Mouse (Mus musculus) bone marrow macrophage, adult 2 months (primary cell): ENCODE data around the gene Lhfpl3. TPM values are rescaled to one million over a fixed set of nuclear protein-coding genes. Genes with fewer than 3 reads are reported as not detected.
"Not testable (repeated sequence)": the region's sequence is repeated elsewhere in the genome, so short reads cannot be mapped to it uniquely, and the experiment has no call there.

Source experiments
- H3K27ac ChIP-seq: 2 replicates; pipeline ENCODE4 v1.5.1; 2012; ENCODE audit warnings: low read depth, low read length; ENCODE audit not compliant: insufficient read depth
- H3K4me1 ChIP-seq: 2 replicates; pipeline ENCODE4 v1.6.1; 2012; ENCODE audit warnings: low read length; ENCODE audit not compliant: control insufficient read depth, insufficient read depth
- H3K4me3 ChIP-seq: 2 replicates; pipeline ENCODE4 v1.5.1; 2012; ENCODE audit warnings: mild to moderate bottlenecking, low read length, moderate library complexity; ENCODE audit not compliant: insufficient read depth
- CTCF ChIP-seq: IDR thresholded peaks from 2 replicates; pipeline ENCODE4 v1.5.1; 2012; ENCODE audit warnings: low read depth, mild to moderate bottlenecking, low read length, moderate library complexity
- POLR2A ChIP-seq: IDR thresholded peaks from 2 replicates; pipeline ENCODE4 v1.6.1; 2012; ENCODE audit warnings: mild to moderate bottlenecking, low read depth, low read length, borderline replicate concordance
- polyA plus RNA-seq: library from polyadenylated mRNA; stranded (reverse); fragments of >200 nt; gene quantifications from 2 replicates; pipeline ENCODE4 v1.2.4, GENCODE M21; 2012; ENCODE audit not compliant: missing spikeins, insufficient read depth, insufficient read length

The Lhfpl3 gene
- not detected in 2 replicates for polyA plus RNA-seq

- Histone ChIP-seq H3K4me3 (peak within 1 kb of the TSS; percentile 4; the same call in 1 of the 2 replicates), H3K4me1 (no peaks in the 10 kb centered on the region), H3K27ac (no peak within 1 kb of the TSS)
- TF ChIP-seq POLR2A (no peak), CTCF (no peak)
These were observed at the start of gene Lhfpl3 for GRCm38 (mm10) chr5:22745885-22746532. Lhfpl3 (plus strand) TSS chr5:22746059.

DNA sequence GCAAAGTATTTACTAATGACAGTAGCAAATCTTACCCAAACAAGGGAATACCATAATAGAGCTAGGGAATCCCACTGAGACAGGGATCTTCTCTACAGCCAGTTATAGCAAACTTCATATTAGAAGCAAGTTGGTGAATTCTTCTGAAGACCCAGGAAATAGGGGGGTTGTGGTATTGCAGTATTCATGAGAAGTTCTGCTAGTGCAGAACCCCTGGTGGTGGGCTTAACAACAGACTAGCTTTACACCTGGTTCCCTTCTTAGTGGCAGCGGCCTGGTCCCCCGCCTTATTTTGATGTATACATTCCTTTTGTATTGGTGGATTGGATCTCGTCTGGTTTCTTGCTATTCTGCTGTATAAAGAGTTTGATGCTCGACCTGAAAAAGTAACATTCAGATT lies 39.6 kb upstream of the Lhfpl3 start:
- H3K4me3 ChIP-seq, H3K4me1 ChIP-seq: not testable (repeated sequence)

DNA sequence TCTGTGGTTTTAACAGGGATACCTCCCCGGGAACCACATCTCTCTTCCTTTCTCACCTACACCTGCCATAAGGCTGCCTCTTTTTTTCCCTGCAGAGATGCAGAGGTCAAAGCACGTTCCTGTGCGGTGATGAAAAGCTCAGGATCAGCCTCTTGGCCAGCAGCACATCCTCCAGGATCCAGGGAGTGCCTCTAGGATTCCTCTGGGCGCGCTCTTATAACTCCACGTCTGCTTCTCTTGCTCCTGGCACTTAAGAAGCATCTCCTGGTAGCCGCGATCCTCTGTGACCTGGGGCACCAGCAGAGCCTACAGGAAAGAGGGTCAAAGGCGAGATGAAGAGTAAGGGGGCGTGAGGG lies 352 bp upstream of the Lhfpl3 start:
- Histone ChIP-seq H3K27ac (no peak overlapping the region), H3K4me3 (no peak overlapping the region), H3K4me1 (no peaks in the 10 kb centered on the region)
- TF ChIP-seq POLR2A (no peak), CTCF (no peak)

More for the DNA sequence above, 39.6 kb upstream of the Lhfpl3 start:
- H3K27ac ChIP-seq = not testable (repeated sequence)

DNA sequence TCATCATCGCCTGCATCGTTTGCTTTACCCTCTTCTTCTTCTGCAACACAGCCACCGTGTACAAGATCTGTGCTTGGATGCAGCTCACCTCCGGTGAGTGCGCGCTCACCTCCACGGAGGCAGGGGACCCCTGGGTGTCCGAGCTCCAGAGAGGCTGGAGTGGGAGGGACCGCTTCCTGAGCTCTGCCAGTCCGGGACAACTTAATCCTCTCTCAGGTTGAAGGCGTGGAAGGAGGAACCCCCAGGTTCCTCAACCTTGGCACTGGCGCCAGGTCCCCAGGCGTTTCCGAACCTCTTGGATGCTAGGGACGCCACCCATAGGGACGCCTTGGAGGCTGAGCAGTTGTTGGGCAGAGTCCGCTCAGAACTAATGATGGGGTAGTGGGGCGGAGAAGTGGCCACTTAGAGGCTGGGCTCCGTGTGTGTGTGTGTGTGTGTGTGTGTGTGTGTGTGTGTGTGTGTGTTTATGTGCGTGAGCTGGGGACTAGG lies 718 bp downstream of the Lhfpl3 start:
- H3K27ac ChIP-seq = no peak overlapping the region
- H3K4me3 ChIP-seq = no peak overlapping the region
- no peaks in the 10 kb centered on the region for H3K4me1 ChIP-seq
- TF ChIP-seq CTCF = no peak
- no peak for TF ChIP-seq POLR2A

- Histone ChIP-seq H3K4me3 (no peak overlapping the region), H3K27ac (no peak overlapping the region), H3K4me1 (no peaks in the 10 kb centered on the region)
- TF ChIP-seq CTCF (no peak), POLR2A (no peak)
These were observed 1.4 kb downstream of the Lhfpl3 start for GRCm38 (mm10) chr5:22747305-22747704.

DNA sequence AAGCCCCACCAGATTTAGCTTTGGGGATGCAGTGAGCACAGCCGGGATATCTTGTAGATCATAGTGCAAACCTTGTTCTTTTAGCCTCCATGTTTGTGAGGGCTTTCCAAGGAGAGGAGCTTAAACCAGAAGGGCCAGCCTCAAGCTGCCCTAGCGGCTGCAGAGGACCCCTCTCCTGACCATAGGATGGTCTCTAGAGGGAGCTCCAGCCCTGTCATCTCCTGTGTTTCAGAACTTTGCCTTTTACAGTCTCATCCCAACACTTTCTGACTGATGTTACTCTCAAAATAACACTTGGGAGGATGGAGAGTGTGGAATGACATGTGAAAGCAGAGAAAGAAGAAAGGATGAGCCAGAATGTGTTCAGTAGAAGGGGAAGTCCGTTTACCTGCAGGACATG lies 11.4 kb downstream of the Lhfpl3 start:
- no peak for TF ChIP-seq CTCF
- TF ChIP-seq POLR2A = no peak
- Histone ChIP-seq H3K4me1 (no peaks in the 10 kb centered on the region), H3K27ac (no peak overlapping the region), H3K4me3 (no peak overlapping the region)

GRCm38 (mm10) chr5:22770726-22771125 lies 24.9 kb downstream of the Lhfpl3 start:
- TF ChIP-seq POLR2A = no peak
- TF ChIP-seq CTCF = no peak
- Histone ChIP-seq H3K4me1 (no peaks in the 10 kb centered on the region), H3K27ac (no peak overlapping the region), H3K4me3 (no peak overlapping the region)

DNA sequence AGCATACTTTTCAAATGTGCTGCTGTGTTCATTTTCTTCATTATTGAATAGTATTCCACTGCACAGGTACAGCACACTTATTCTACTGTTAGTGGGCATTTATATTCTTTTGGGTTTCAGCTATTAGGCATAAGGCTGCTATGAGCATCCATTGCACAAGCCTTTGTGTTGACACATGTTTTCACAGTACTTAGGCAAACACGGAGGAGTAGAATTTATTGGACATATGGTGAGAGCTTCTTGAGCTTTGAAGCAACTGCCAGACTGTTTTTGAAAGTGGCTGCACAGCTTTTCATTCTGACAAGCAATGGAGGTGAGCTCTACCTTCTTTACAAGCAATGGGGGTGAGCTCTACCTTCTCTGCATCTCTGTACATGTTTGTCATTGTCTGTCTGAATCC lies 49.5 kb downstream of the Lhfpl3 start:
- Histone ChIP-seq H3K4me1 (no peaks in the 10 kb centered on the region), H3K27ac (no peak overlapping the region), H3K4me3 (no peak overlapping the region)
- TF ChIP-seq CTCF = no peak
- TF ChIP-seq POLR2A = no peak

GRCm38 (mm10) chr5:22813426-22813825 lies 67.6 kb downstream of the Lhfpl3 start:
- TF ChIP-seq CTCF = no peak
- no peak for TF ChIP-seq POLR2A
- H3K27ac ChIP-seq = no peak overlapping the region
- no peak overlapping the region for H3K4me3 ChIP-seq
- no peaks in the 10 kb centered on the region for H3K4me1 ChIP-seq

- Histone ChIP-seq H3K4me1 (no peaks in the 10 kb centered on the region), H3K4me3 (no peak overlapping the region), H3K27ac (no peak overlapping the region)
- TF ChIP-seq CTCF (no peak), POLR2A (no peak)
These were observed 84.1 kb downstream of the Lhfpl3 start for GRCm38 (mm10) chr5:22829822-22830450.

DNA sequence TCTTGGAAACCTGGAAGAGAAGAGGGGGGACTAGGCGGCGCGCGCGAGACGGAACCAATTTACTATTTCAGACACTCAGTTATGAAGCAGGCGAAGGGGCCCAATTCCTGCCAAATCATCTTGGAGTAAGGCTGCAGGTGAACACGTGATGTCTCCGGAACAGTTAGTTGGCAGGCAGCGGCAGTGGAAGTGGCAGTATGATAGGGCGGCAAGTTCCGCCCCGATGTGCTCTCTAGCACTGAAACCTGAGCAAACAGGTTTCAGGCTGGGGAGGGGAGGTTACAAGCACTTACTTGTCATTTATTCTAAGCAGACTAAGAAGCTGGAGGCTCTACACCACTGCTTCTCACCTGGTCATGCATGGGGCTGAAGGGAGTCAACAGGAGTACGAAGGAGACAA lies 105.7 kb downstream of the Lhfpl3 start:
- Histone ChIP-seq H3K4me1 (no peaks in the 10 kb centered on the region), H3K4me3 (no peak overlapping the region), H3K27ac (no peak overlapping the region)
- no peak for TF ChIP-seq POLR2A
- no peak for TF ChIP-seq CTCF
